Mouse (Mus musculus): ENCODE measurements around the gene Mylk3. TPM values are rescaled to one million over a fixed set of nuclear protein-coding genes. Genes with fewer than 3 reads are reported as not detected.

The Mylk3 gene
- total RNA-seq, 2 experiments from 2014 or later = 3.7 to 4.4 TPM

GRCm38 (mm10) chr8:85391438-85391837 is 5.3 kb upstream of the Mylk3 start:
- no peak for DNase-seq (ENCODE audit: low spot score in 2 of 2)

- DNase-seq (ENCODE audit: low spot score in 2 of 2) = no peak
Observed at GRCm38 (mm10) chr8:85381926-85382325, 4.2 kb downstream of the Mylk3 start.

GRCm38 (mm10) chr8:85380824-85381209 is 5.3 kb downstream of the Mylk3 start:
- peak in 1 of 2 experiments; percentile 23 for DNase-seq (ENCODE audit: low spot score in 2 of 2)

GRCm38 (mm10) chr8:85380123-85380823 is 5.9 kb downstream of the Mylk3 start:
- no peak for DNase-seq (ENCODE audit: low spot score in 2 of 2)

GRCm38 (mm10) chr8:85379142-85379781 is 6.9 kb downstream of the Mylk3 start:
- peak in 1 of 2 experiments; percentile 34 for DNase-seq (ENCODE audit: low spot score in 2 of 2)

- DNase-seq (ENCODE audit: low spot score in 2 of 2) = no peak
Observed at GRCm38 (mm10) chr8:85376516-85376915, 9.6 kb downstream of the Mylk3 start.

GRCm38 (mm10) chr8:85374286-85374685 is 11.9 kb downstream of the Mylk3 start:
- no peak for DNase-seq (ENCODE audit: low spot score in 2 of 2)

GRCm38 (mm10) chr8:85373435-85374039 is 12.6 kb downstream of the Mylk3 start:
- DNase-seq (ENCODE audit: low spot score in 2 of 2) = no peak

GRCm38 (mm10) chr8:85372465-85372839 is 13.7 kb downstream of the Mylk3 start:
- DNase-seq (ENCODE audit: low spot score in 2 of 2) = no peak

GRCm38 (mm10) chr8:85371736-85372464 is 14.2 kb downstream of the Mylk3 start:
- no peak for DNase-seq (ENCODE audit: low spot score in 2 of 2)

GRCm38 (mm10) chr8:85365176-85365575 is 21.0 kb downstream of the Mylk3 start:
- no peak for DNase-seq (ENCODE audit: low spot score in 2 of 2)

GRCm38 (mm10) chr8:85364628-85365027 is 21.5 kb downstream of the Mylk3 start:
- DNase-seq (ENCODE audit: low spot score in 2 of 2) = no peak

GRCm38 (mm10) chr8:85363406-85363805 is 22.7 kb downstream of the Mylk3 start:
- no peak for DNase-seq (ENCODE audit: low spot score in 2 of 2)

- DNase-seq (ENCODE audit: low spot score in 2 of 2) = no peak
Observed at GRCm38 (mm10) chr8:85362211-85362610, 23.9 kb downstream of the Mylk3 start.

- no peak for DNase-seq (ENCODE audit: low spot score in 2 of 2)
Observed at GRCm38 (mm10) chr8:85353287-85353686, 32.9 kb downstream of the Mylk3 start.

GRCm38 (mm10) chr8:85339871-85340573 is 46.1 kb downstream of the Mylk3 start:
- DNase-seq (ENCODE audit: low spot score in 2 of 2) = no peak

GRCm38 (mm10) chr8:85337681-85338080 is 48.5 kb downstream of the Mylk3 start:
- no peak for DNase-seq (ENCODE audit: low spot score in 2 of 2)

- no peak for DNase-seq (ENCODE audit: low spot score in 2 of 2)
Observed at GRCm38 (mm10) chr8:85336211-85336933, 49.8 kb downstream of the Mylk3 start.

GRCm38 (mm10) chr8:85335105-85335504 is 51.0 kb downstream of the Mylk3 start:
- no peak for DNase-seq (ENCODE audit: low spot score in 2 of 2)

GRCm38 (mm10) chr8:85329506-85329905 is 56.6 kb downstream of the Mylk3 start:
- no peak for DNase-seq (ENCODE audit: low spot score in 2 of 2)

All from gastrocnemius, postnatal 4 days (tissue).